Mouse (Mus musculus): ENCODE data around the gene Efcab11. TPM values are rescaled to one million over a fixed set of nuclear protein-coding genes. Genes with fewer than 3 reads are reported as not detected.

Gene Efcab11
- total and polyA plus RNA-seq, 3 experiments = 5.8 to 19.9 (median 8.0) TPM

- ATAC-seq (ENCODE audit: extremely low read depth, insufficient number of reproducible peaks, low FRiP score, poor library complexity, severe bottlenecking) = no peak
- TF ChIP-seq POLR2AphosphoS5 (IDR thresholded peaks at IDR 0.05; ENCODE audit: insufficient replicate concordance, low read depth, low read length) (no peak), GATA1 (IDR thresholded peaks at IDR 0.05; ENCODE audit: borderline replicate concordance, low read length) (no peak), CTCF (IDR thresholded peaks at IDR 0.05; ENCODE audit: low read depth, low read length) (no peak), GATA2 (IDR thresholded peaks at IDR 0.05; ENCODE audit: borderline replicate concordance, low read depth, low read length) (no peak), TAL1 (conservative IDR thresholded peaks at IDR 0.05; ENCODE audit: low read depth, low read length) (no peak)
These were observed 39.3 kb downstream of the Efcab11 start for GRCm38 (mm10) chr12:99844951-99845350.

DNA sequence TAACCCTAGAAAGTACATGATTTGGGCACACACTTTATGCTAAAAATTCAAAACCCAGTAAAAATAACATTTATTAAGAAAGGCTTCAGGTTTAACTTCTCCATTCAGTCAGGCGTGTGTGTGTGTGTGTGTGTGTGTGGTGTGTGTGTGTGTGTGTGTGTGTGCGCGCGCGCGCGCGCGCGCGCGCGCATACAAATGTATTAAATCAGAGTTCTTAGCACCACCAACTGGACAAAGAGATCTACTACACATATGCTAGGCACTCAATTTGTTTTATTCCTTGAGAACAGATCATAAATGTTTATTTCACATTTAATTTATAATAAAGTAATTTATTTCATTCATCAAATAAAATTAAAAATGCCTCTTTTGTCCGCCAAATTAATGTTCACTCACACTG lies 45.5 kb downstream of the Efcab11 start:
- ATAC-seq (ENCODE audit: extremely low read depth, insufficient number of reproducible peaks, low FRiP score, poor library complexity, severe bottlenecking) = no peak
- H3K27me3 ChIP-seq (ENCODE audit: insufficient read depth, low read length) = no peaks in the 10 kb centered on the region; the same call in 1 of the 2 replicates
- H3K4me1 ChIP-seq (ENCODE audit: insufficient read depth, low read depth, low read length) = no peaks in the 10 kb centered on the region
- no peak for TF ChIP-seq GATA2 (IDR thresholded peaks at IDR 0.05; ENCODE audit: borderline replicate concordance, low read depth, low read length)
- no peak for TF ChIP-seq POLR2AphosphoS5 (IDR thresholded peaks at IDR 0.05; ENCODE audit: insufficient replicate concordance, low read depth, low read length)
- TF ChIP-seq TAL1 (conservative IDR thresholded peaks at IDR 0.05; ENCODE audit: low read depth, low read length) = no peak
- TF ChIP-seq GATA1 (IDR thresholded peaks at IDR 0.05; ENCODE audit: borderline replicate concordance, low read length) = no peak
- no peak for TF ChIP-seq CTCF (IDR thresholded peaks at IDR 0.05; ENCODE audit: low read depth, low read length)
- H3K36me3 ChIP-seq (replicated peaks) = no peaks in the 10 kb centered on the region
- peaks cover 4% of the 10 kb centered on the region for H3K9me3 ChIP-seq (replicated peaks)
- DNase-seq (ENCODE audit: low spot score) = no peak
- H3K4me3 ChIP-seq (ENCODE audit: low read depth, low read length) = no peak overlapping the region

More at GRCm38 (mm10) chr12:99844951-99845350, 39.3 kb downstream of the Efcab11 start:
- no peak for DNase-seq (ENCODE audit: low spot score)
- no peaks in the 10 kb centered on the region for H3K36me3 ChIP-seq (replicated peaks)
- no peaks in the 10 kb centered on the region for H3K4me1 ChIP-seq (ENCODE audit: insufficient read depth, low read depth, low read length)
- peaks cover 3% of the 10 kb centered on the region for H3K9me3 ChIP-seq (replicated peaks)
- H3K27me3 ChIP-seq (ENCODE audit: insufficient read depth, low read length) = no peaks in the 10 kb centered on the region; the same call in 1 of the 2 replicates
- H3K4me3 ChIP-seq (ENCODE audit: low read depth, low read length) = no peak overlapping the region

GRCm38 (mm10) chr12:99838109-99838508 lies 46.1 kb downstream of the Efcab11 start:
- Histone ChIP-seq H3K9me3 (replicated peaks) (peaks cover 4% of the 10 kb centered on the region), H3K4me1 (ENCODE audit: insufficient read depth, low read depth, low read length) (no peaks in the 10 kb centered on the region), H3K27me3 (ENCODE audit: insufficient read depth, low read length) (peaks cover 1% of the 10 kb centered on the region), H3K4me3 (ENCODE audit: low read depth, low read length) (no peak overlapping the region), H3K36me3 (replicated peaks) (no peaks in the 10 kb centered on the region)
- no peak for DNase-seq (ENCODE audit: low spot score)
- no peak for TF ChIP-seq GATA2 (IDR thresholded peaks at IDR 0.05; ENCODE audit: borderline replicate concordance, low read depth, low read length)
- no peak for TF ChIP-seq GATA1 (IDR thresholded peaks at IDR 0.05; ENCODE audit: borderline replicate concordance, low read length)
- TF ChIP-seq POLR2AphosphoS5 (IDR thresholded peaks at IDR 0.05; ENCODE audit: insufficient replicate concordance, low read depth, low read length) = no peak
- no peak for TF ChIP-seq TAL1 (conservative IDR thresholded peaks at IDR 0.05; ENCODE audit: low read depth, low read length)
- no peak for TF ChIP-seq CTCF (IDR thresholded peaks at IDR 0.05; ENCODE audit: low read depth, low read length)
- ATAC-seq (ENCODE audit: extremely low read depth, insufficient number of reproducible peaks, low FRiP score, poor library complexity, severe bottlenecking) = no peak

GRCm38 (mm10) chr12:99837528-99837927 lies 46.7 kb downstream of the Efcab11 start:
- no peak for ATAC-seq (ENCODE audit: extremely low read depth, insufficient number of reproducible peaks, low FRiP score, poor library complexity, severe bottlenecking)
- no peaks in the 10 kb centered on the region for H3K36me3 ChIP-seq (replicated peaks)
- no peaks in the 10 kb centered on the region for H3K4me1 ChIP-seq (ENCODE audit: insufficient read depth, low read depth, low read length)
- no peak overlapping the region for H3K4me3 ChIP-seq (ENCODE audit: low read depth, low read length)
- H3K9me3 ChIP-seq (replicated peaks) = peaks cover 4% of the 10 kb centered on the region
- TF ChIP-seq GATA2 (IDR thresholded peaks at IDR 0.05; ENCODE audit: borderline replicate concordance, low read depth, low read length) = no peak
- TF ChIP-seq POLR2AphosphoS5 (IDR thresholded peaks at IDR 0.05; ENCODE audit: insufficient replicate concordance, low read depth, low read length) = no peak
- TF ChIP-seq CTCF (IDR thresholded peaks at IDR 0.05; ENCODE audit: low read depth, low read length) = no peak
- no peak for TF ChIP-seq TAL1 (conservative IDR thresholded peaks at IDR 0.05; ENCODE audit: low read depth, low read length)
- peaks cover 2% of the 10 kb centered on the region for H3K27me3 ChIP-seq (ENCODE audit: insufficient read depth, low read length)
- no peak for DNase-seq (ENCODE audit: low spot score)

- Histone ChIP-seq H3K36me3 (replicated peaks) (no peaks in the 10 kb centered on the region), H3K4me3 (ENCODE audit: low read depth, low read length) (no peak overlapping the region), H3K27me3 (ENCODE audit: insufficient read depth, low read length) (peaks cover 2% of the 10 kb centered on the region), H3K4me1 (ENCODE audit: insufficient read depth, low read depth, low read length) (no peaks in the 10 kb centered on the region), H3K9me3 (replicated peaks) (peaks cover 4% of the 10 kb centered on the region)
- DNase-seq (ENCODE audit: low spot score) = no peak
- no peak for ATAC-seq (ENCODE audit: extremely low read depth, insufficient number of reproducible peaks, low FRiP score, poor library complexity, severe bottlenecking)
- no peak for TF ChIP-seq POLR2AphosphoS5 (IDR thresholded peaks at IDR 0.05; ENCODE audit: insufficient replicate concordance, low read depth, low read length)
- no peak for TF ChIP-seq TAL1 (conservative IDR thresholded peaks at IDR 0.05; ENCODE audit: low read depth, low read length)
- no peak for TF ChIP-seq GATA1 (IDR thresholded peaks at IDR 0.05; ENCODE audit: borderline replicate concordance, low read length)
- no peak for TF ChIP-seq CTCF (IDR thresholded peaks at IDR 0.05; ENCODE audit: low read depth, low read length)
- no peak for TF ChIP-seq GATA2 (IDR thresholded peaks at IDR 0.05; ENCODE audit: borderline replicate concordance, low read depth, low read length)
These were observed 47.7 kb downstream of the Efcab11 start for GRCm38 (mm10) chr12:99836404-99837131.

GRCm38 (mm10) chr12:99833476-99833875 lies 50.8 kb downstream of the Efcab11 start:
- no peak overlapping the region for H3K4me3 ChIP-seq (ENCODE audit: low read depth, low read length)
- no peak for ATAC-seq (ENCODE audit: extremely low read depth, insufficient number of reproducible peaks, low FRiP score, poor library complexity, severe bottlenecking)
- no peaks in the 10 kb centered on the region for H3K9me3 ChIP-seq (replicated peaks)
- TF ChIP-seq GATA2 (IDR thresholded peaks at IDR 0.05; ENCODE audit: borderline replicate concordance, low read depth, low read length) = no peak
- no peak for TF ChIP-seq POLR2AphosphoS5 (IDR thresholded peaks at IDR 0.05; ENCODE audit: insufficient replicate concordance, low read depth, low read length)
- no peak for TF ChIP-seq GATA1 (IDR thresholded peaks at IDR 0.05; ENCODE audit: borderline replicate concordance, low read length)
- H3K27me3 ChIP-seq (ENCODE audit: insufficient read depth, low read length) = peaks cover 2% of the 10 kb centered on the region; the same call in 1 of the 2 replicates
- no peaks in the 10 kb centered on the region for H3K36me3 ChIP-seq (replicated peaks)
- no peaks in the 10 kb centered on the region for H3K4me1 ChIP-seq (ENCODE audit: insufficient read depth, low read depth, low read length)
- DNase-seq (ENCODE audit: low spot score) = no peak
